Mouse (Mus musculus): ENCODE data around the gene Folr1.

DNA sequence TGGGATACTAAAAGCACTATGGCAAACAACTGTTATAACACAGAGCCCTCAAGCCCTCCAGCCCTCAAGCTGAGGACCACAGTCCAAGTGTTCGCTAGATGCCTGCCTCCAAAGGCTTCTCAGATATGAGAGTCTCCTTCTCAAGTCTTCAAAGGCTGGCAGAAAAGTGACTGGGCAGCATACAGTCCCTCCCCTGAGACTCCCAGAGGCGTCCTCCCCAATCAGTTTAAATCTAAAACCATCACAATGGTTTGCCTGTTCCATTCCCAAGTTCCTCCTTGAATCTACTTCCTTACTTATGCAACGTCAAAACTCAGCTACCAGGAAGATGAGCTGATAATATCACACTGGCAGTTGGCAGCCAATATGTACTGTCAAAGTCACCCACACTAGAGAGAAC lies 7.2 kb downstream of the Folr1 start, which contains the start of gene Anapc15:
- TF ChIP-seq GATA1 (IDR thresholded peaks at IDR 0.05; ENCODE audit: borderline replicate concordance, low read length) (no peak), FLI1 (IDR thresholded peaks at IDR 0.05; ENCODE audit: low read length) (no peak)
